Mouse (Mus musculus) small intestine, adult 2 months (tissue): ENCODE data around the gene Cdh15.

Experiments
- CTCF ChIP-seq: fragments of 200-500 bp; IDR thresholded peaks from 2 replicates; pipeline ENCODE4 v1.5.1; 2012; ENCODE audit warnings: low read depth, mild to moderate bottlenecking, control low read depth, inconsistent platforms, low read length, moderate library complexity, mixed read lengths; ENCODE audit not compliant: insufficient replicate concordance, insufficient read length; ENCODE audit errors: extremely low read depth
- POLR2A ChIP-seq: fragments of 200-500 bp; IDR thresholded peaks from 2 replicates; pipeline ENCODE4 v1.6.1; 2012; ENCODE audit warnings: low read depth, mild to moderate bottlenecking, control low read depth, inconsistent platforms, low read length, moderate library complexity

- TF ChIP-seq POLR2A (no peak), CTCF (no peak)
Measured at GRCm38 (mm10) chr8:122891440-122891839, 43.7 kb downstream of the Cdh15 start.
